Mouse (Mus musculus) CD4-positive, CD25-positive, alpha-beta regulatory T cell, adult 4 months (primary cell): ENCODE measurements around the gene Sqstm1. TPM values are rescaled to one million over a fixed set of nuclear protein-coding genes. Genes with fewer than 3 reads are reported as not detected.

Experiments
- ATAC-seq: one replicate; pipeline ENCODE4 v1.8.0; 2017
- polyA plus RNA-seq, 2 experiments: library from polyadenylated mRNA; unstranded; fragments of 100-300 nt; shearing (Covaris generic); gene quantifications; one replicate each; pipeline ENCODE4 v1.2.1; 2017

Gene Sqstm1
- polyA plus RNA-seq, 2 experiments from 2014 or later: 74.8 to 88.4 TPM

DNA sequence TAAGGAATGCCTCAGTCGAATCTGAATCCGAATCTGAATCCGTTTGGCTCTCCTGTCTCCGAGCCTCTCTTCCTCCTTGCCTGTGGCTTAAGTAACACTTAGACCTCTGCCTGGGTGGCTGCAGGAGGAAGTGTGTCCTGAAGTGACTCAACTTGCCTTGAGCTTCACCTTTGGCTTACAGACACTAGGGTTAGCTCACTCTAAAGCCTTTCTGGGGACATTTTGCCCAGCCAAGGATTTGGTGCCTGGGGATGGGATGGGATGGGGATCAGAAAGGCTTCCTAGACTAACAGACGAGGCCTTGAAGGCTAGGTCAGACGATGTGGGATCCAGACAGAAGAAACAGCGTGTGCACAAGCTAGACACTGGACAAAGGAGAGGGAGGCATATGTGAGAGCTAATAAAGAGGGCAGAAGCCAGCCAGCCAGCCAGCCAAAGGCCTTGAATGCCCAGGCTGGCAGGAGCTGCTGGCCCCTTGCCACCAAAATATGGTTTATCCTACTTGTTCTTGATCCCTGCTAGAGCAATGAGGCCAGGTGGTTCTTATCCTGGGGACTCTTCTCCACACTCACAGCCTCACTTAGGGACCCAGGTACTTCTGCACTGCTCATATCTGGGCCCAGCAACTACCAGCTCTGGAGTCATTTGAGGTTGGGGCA lies 18.8 kb upstream of the Sqstm1 start:
- no peak for ATAC-seq

DNA sequence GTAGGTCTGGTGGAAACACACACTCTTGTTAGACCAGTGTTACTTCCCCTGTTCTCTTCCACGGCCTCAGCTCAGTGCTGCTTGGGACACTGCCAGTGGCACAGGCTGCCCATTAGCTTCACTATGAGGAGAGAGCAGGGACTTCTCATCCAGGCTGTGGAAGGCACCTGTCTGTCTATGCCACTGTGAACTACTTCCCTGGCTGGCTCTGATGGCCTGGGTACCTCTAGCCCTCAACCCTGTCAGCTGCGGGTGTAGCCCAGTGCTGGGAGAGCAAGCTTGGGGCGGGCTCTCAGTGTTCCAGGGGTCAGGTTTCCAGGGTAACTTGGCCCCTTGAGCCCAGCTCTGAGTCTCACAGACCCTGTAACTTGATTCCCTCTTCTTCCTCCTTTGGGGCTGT lies 18.1 kb upstream of the Sqstm1 start:
- ATAC-seq: no peak

DNA sequence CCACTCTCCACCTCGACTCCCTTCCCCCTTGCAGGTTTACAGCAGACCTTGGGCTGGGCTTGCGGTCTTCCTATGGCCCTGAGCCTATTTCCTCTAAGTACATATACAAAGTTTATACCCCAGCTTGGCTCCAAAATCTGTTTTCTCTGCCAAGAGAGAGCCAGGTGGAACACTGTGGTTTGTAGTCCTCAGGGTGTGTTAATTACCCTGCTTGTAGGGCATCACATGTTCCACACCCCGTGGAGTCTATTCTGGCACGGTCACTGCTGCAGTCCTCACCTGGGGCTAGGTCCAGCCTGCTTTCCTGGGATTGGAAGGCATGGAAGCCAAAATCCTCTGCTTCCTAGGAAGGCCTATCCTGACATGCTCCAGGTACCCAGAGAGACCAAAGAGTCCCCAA lies 17.1 kb upstream of the Sqstm1 start:
- no peak for ATAC-seq

DNA sequence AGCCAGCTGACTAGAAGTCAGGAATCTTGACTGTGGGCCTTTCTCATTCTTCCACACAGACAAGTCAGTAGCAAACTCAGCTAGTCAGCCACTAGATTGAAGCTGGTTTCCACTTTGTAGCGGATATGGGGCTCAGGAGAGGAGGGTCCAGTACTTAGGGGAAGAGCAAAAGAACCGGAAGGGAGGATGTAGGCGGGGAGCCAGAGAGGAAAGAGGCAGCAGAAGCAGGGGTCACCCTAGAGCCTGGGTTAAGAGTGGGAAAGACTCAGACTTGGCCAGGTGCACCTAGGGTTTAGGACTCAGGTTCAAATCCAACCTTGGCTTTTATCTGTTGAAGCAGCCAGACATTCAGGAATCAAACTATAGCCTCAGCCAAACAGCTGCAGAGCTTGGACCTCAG lies 16.6 kb upstream of the Sqstm1 start:
- no peak for ATAC-seq

DNA sequence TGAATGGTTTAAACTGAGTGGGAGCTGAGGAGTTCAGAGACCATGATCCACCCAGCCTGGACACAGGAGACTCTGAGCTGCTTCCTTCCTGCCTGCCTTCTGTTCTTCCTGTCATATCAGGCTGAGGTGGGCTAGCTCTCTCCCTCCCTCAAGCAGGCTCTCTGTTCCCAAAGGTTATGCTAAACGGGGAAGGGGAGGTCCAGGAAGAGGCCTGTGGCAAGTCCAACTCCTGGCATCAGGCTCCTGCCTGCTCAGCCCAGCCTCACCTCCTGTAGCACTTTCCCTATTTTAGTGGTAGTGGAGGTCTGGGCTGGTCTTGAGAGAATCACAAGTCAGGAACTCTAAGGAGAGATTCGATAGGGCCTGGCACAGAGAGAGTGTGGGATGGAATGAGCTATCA lies 15.8 kb upstream of the Sqstm1 start:
- no peak for ATAC-seq

DNA sequence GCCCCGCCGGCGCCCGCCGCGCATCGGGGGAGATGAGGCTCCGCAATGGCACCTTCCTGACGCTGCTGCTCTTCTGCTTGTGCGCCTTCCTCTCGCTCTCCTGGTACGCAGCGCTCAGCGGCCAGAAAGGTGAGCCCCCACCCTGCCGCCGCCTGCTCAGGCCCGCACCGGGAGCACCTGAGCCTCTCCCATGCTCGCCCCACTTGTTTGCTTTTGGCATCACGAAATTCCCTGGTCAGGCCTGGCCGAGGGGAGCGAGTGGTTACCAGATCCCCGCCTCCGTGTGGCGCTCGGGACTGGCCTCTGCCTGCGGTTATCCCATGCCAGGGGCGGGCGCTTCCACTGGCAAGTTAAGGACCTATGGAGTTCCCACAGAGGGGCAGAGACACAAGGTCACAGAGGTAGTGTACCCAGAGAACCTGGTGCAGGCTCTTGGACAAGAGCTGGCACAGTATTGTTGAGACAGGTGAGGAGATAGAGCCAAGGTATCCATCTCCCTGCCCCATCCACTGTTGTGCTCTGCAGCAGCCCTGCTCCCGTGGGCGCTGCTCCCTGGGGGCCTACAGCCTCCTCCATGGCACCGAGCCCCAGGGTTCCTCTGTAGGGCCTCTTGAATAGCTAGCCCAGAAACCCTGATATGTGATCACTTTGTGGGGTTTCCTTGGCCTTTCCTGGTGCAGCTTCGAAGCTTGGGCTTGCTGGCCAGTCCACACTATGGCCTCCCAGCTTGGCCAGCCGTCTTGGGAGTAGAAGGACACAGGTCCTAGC lies 15.2 kb upstream of the Sqstm1 start:
- peak; percentile 30 for ATAC-seq

DNA sequence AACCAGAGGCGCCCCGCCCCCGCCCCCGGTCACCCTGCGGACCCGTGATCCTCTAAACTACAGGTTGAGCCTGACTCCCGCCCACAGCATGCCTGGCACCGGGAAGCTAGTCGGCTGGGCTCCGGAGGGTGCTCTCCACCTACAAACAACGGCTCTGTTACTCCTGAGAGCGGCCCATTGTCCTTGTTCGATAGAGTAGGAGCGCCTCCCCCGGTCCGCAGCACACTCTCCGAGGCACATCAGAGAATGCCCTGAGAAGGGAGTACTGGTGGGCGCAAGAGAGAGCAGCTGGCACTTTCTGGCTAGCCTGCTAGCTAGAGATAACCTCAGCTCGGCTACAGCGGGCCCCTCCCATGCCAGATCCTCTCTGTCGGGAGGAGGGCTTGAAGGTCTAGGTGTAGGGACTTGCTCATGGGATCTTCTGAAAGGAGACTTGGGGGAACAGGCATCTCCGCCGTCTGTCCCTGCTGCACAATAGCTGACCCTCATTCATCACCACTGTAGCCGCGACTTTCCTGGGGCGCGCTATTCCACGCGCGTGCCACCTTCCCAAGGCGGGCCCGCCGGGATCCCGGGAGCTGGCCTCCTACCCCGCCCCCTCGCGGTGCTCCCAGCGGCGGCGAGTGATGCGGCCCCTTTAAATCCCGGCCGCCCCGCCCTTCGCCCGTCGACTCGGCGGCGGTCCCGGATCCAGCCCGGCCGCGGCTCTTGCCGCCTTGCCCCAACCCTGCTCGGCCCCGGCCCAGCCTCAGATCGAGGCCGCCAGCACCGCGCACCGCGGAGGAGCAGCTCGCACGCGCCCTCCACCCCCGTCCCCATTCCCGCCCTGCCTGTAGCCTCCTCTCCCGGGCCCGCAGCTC lies 14.3 kb upstream of the Sqstm1 start:
- ATAC-seq: peak; percentile 56

DNA sequence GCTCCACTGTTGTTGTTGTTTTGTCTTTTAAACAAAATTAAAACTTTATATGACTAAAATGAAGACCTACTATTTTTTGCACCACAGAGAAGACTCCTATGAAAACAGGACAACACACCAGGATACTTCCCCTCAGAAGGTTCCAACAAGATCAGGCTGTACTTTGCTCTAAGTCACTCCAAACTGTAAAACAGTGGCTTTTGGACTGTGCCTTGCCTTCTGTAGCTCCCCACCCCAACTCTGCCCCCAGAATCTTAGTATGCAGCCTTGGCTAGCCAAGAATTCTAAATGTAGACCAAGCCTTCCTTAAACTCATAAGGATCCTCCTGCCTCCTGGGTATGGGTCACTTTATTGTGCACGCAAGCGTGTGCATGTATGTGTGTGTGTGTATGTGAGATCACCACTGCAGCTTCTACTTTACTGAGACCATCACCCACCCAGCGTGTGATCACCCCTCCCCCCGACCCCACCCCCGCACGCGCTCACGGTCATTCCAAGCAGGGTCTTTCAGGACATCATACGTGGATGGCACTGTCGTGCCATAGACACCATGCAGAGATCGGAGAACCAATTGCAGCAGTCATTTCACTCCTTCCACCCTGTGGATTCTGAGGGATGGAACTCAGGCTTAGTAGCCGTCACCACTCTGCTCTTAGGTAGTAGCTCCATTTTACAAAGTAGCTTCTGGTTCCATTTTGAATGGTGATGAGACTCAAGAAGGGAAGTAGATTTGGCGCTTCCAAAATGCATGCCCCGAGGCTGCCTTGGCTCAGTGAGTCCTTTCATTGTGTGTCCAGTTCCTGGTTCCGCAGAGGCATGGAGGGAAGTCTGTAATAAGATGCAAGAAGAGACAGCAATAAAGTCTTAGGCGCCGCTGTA lies 13.4 kb upstream of the Sqstm1 start:
- ATAC-seq: peak; percentile 19

DNA sequence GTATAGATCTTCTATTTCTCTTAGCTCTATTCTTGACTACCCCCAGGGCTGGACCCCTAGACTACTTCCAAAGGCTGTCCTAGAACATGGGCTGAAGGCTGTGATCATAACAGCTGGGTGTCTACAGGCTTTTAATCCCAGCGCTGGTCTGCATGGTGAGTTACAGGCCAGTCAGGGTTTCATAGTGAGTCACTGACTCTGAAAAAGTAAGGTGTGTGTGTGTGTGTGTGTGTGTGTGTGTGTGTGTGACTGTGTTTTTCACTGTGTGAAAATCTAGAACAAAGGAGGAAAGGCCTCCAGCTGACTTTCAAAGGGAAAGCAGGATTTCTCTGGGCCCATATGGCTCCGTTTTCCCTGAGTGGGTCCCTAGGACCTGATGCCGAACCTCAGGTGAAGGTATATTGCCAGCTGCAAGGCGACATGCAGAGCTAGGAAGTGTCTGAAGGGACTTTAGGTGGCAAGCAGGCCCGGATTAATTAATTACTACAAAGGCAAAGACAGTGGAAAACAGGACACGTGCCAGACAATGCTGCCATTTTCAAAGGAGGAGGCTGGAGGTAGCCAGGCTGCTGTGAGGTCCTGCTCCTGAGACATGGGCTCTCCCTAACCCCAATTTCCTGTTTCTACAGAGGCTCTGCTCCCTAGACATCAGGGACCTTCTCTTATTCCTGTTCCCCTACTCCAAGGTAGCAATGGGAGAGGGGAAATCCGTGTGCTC lies 12.1 kb upstream of the Sqstm1 start:
- ATAC-seq: no peak

DNA sequence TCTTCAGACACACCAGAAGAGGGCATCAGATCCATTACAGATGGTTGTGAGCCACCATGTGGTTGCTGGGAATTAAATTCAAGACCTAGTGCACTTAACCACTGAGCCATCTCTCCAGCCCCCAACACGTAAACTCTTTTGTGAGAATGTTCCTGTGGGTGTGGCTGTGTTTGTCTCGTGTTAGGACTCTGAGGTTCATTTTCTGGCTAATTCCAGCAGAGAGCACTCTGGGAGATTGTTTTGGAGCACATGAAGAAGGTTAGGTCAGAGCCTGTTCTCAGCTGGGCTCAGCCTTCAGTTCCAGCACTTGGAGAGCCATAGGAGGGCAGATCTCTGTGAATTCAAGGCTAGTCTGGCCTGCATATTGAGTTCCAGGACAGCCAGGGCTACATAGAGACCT lies 9.2 kb upstream of the Sqstm1 start:
- no peak for ATAC-seq

DNA sequence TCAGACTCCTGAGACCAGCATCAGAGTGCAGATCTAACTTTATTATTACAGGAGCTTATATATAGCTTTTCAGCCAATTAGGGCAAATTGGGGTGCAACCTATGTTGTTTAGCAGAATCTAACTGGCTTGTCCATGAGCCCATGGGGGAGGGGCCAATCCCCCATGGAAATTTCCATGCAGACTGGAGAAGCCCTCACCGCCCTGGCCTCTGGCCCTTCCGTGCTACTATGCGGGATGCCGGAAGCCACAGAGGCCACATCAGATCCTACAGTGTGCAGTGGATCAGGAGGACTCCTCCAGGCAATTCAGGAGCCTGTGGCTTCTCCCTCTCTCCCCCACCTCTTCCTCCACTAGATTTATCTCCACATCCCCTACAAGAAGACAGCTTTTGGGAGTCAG lies 7.2 kb upstream of the Sqstm1 start:
- ATAC-seq: no peak

DNA sequence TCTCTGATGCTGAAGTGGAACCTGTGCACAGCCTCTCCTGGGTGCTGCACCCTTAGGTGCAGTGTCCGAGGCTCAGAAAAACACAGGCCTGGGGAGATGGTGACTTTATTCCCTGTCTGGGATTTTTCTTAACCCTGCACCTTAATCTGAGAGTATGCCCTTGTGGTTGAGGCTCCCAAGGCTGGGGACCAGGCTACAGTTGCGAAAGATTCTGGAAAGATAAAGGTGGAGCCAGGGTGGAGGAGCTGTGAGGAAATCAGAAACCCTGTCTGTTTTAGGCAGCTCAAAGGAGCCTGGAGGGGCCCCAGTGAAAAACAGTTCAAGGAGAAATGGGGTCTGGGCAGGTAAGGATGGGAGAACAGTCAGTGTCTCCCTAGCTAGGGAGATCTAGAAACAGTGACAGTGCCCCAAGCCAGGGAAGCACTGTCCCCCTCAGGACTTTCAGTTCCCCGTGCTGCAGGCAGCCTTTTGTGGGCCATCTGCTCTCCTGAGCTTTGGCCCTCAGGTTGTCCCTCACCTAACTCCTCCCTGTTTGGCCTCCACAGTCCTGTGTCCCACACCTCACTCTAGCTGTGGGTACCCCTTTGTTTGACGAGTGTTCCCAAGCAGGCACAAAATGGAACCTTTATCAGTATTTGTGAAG lies 6.2 kb upstream of the Sqstm1 start:
- ATAC-seq: no peak

DNA sequence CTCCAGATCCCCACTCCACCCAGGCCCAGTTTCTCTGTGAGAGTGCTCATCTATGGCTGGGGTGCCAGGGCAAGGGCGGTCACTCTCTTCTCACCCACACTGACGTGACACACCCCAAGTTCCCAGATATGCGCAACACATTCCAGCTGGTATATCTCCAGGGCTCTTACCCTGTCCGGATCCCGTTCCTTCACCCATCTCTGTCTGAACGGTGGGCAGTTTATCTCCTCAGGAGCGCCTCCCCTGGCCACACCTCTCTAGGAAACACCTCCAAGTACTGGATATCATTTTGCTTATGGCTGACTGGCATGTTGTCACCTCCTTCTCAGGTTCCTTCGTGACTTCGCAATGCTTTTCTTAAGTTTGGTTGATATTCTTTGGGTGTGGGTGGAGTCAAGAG lies 5.0 kb upstream of the Sqstm1 start:
- no peak for ATAC-seq

DNA sequence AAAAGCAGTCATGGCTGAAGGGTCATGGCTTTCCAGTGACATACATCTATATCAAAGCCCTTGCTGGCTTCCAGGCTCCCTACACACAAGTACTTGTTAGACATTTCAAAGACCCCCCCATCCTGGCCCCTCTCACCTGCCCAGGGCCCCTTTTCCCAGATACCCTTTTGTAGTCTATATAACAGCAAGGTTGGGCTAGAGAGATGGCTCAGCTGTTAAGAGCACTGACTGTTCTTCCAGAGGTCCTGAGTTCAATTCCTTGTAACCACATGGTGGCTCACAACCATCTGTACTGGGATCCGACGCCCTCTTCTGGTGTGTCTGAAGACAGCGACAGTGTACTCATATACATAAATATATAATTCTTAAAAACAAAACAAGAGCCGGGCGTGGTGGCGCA lies 4.0 kb upstream of the Sqstm1 start:
- ATAC-seq: no peak

DNA sequence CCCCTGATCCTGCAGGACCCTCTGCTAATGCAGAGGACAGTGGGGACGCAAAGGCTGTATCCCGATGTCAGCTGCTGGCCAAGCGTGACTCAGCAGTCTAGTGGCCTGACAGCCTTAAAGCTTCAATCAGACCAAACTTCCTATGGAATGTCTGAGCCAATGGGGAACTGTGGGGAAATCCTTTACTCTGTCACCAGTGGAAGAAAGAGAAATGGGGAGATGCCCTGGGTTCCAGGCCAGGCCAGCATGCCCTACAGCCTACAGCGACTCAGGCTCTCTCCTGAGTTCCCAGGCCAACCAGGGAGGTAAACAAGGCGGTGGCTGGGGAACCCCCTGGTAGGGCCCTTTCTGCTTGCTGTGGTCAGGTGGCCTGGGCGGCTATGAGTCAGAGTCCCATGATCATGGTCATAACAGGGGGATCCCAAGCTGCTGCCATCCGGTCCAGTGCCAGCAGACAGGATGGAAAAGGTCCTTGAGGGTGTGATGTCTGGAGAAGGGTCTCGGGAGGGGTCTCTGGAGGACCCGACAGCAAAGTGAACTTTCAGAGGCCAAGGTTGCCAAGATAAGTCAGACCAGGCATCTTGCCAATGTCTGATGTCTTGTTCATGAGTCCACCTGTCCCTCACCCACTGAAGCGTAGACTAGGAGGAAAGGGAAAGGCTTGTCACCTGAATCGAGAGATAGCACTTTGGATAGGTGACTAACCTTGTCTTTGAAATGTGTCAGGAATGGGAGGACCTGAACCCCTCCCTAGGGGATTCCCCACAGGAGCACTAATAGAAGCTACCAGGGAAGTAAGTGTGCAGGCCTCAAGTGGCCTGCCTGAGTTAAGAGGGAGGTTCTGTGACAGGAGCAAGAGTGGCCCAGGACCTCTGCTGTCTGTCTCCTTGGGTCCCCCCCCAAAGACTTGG lies 2.5 kb upstream of the Sqstm1 start:
- peak; percentile 4 for ATAC-seq

DNA sequence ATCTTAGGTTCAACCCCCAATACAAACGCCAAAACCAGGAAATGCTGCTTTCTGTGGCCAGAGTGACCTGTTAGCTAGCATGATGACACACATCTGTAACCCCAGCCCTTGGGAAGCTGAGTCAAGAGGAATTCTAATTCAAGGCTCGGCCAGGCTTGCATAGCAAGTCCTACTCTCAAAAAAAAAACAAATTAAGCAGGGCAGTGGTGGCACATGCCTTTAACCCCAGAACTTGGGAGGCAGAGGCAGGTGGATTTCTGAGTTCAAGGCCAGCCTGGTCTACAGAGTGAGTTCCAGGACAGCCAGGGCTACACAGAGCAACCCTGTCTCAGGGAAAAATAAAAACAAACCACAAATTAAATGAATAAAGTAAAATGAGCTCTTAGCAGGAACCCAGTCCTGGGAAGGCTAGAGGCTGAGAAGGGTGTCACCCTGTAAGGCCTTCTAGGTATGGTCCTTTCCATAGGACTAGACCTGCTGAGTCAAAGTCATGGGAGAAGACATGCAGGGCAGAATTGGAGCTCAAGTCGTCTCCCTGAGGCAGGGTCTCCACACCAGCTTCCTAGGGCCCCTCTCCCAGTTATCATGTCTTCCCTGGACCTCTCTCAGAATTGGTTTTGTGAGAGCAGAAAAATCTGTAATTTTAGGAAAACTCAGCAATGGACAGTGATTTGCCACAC lies 1.6 kb upstream of the Sqstm1 start:
- ATAC-seq: no peak

DNA sequence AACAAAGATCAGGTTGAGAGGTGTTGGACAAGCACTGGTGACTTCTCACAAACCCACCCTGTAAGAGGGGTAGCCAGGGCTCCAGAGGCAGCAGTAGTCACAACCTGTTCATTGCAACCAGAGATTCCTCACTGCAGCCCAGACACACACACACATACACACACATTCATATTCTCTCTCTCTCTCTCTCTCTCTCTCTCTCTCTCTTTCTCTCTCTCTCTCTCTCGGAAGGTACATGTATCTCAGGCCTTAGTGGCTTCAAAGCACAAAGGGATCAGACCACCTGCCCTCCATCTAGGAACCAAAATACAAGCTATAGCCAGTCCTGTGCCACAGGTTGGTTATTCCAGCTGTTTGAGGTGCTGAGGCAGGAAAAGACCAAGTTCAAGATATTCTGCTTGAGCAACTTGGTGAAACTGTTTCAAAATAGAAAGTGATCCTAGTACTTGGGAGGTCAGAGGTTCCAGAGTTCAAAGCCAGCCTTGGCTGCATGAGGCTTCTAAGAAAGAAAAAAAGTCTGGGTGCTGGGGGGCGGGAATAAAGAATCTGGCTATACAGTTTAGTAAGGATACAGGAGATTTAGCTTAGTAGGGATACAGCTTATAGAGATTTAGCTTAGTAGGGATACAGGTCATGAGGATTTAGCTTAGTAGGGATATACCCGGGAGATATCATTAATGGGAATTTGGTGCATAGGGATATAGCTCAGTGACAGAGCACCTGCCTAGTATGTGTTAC lies 864 bp upstream of the Sqstm1 start:
- ATAC-seq: no peak

DNA sequence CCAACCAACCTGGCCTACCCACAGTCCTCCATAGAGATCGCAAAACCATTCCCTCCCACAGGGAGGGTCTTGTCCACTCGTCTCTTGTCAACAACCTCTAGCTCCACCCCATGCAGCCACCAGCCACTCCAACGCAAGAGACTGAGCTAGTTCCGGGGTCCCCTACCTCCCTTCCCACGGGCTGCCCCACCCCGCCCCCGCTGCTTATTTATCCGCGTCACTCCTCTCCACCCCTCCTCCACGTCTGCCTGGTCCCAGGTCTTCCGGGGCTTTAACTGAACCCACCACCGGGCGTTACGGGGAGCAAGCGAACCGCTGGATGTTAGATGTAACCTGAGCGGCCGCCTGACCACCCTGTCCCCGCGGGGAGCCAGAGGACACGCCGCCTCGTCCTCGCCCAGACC lies 524 bp downstream of the Sqstm1 start:
- ATAC-seq: peak; percentile 82

DNA sequence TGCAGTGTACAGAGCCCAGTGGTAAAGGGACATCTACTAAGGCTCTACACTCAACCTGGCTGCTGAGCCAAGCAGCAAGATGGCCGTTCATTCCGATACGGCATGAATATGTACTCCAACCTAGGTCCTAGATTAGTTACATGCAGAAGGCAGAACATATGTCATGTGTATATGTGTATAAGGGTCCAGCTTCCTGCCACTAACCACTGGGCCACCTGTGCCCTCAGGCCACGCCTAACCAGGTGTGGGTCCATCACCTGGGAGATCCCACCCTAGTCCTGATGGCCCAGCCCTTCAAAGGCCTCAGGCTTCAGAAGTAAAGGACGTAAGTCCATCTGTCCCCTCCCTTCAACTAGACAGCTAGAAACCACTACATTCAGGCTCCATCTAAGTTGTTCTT lies 2.6 kb downstream of the Sqstm1 start:
- no peak for ATAC-seq
